Mouse (Mus musculus): Measurements from ENCODE around the gene Cdh26. TPM values are rescaled to one million over a fixed set of nuclear protein-coding genes. Genes with fewer than 3 reads are reported as not detected.

Cdh26 gene
- total and polyA plus RNA-seq, 3 experiments = not detected

DNA sequence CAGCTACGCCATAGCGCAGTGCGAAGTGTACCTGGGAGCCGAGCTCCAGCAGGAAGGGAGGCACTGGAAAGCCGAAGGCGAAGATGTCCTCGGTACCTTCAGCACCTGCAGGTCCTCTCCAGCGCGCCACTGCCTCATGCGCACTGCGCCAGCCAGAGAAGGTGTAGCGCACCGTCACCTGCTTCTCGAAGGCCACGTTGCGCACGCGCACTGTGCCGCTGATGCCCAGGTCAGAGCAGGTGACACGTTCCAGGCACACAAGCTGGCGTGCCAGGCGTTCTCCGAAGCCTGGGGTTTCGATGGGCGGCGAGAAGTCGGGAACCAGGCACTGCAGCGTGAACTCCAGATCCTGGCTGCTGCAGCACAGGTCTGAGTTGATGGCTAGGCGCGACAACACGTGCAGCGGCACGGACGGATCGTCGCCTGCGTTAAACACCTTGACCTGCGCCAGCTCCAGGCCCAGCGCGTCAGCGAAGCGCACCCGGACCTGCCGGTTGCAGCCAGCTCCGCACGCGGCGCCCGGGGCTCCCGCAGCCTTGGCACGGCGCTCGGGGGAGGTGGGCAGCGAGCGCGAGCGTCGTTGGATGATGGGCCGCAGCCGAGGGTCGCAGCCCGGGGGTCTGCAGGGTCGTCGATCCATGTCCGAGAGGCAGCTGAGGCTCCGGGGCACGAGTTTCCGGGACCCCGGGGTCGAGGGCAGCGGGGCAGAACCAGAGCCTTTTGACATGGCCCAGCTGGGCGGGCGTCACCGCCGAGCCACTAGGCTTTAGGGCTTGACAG is 16.7 kb upstream of the Cdh26 start:
- Histone ChIP-seq H3K4me1 (ENCODE audit: insufficient read depth, low read depth, low read length) (no peaks in the 10 kb centered on the region), H3K36me3 (replicated peaks) (no peaks in the 10 kb centered on the region), H3K27me3 (ENCODE audit: insufficient read depth, low read length) (no peaks in the 10 kb centered on the region; the same call in 1 of the 2 replicates), H3K9me3 (replicated peaks) (peaks cover 76% of the 10 kb centered on the region), H3K4me3 (ENCODE audit: low read depth, low read length) (peak overlapping the region; percentile 39; the same call in 1 of the 2 replicates)
- ATAC-seq (ENCODE audit: extremely low read depth, insufficient number of reproducible peaks, low FRiP score, poor library complexity, severe bottlenecking) (no peak), DNase-seq (ENCODE audit: low spot score) (no peak)
- TF ChIP-seq GATA1 (IDR thresholded peaks at IDR 0.05; ENCODE audit: borderline replicate concordance, low read length) = no peak
- no peak for TF ChIP-seq POLR2AphosphoS5 (IDR thresholded peaks at IDR 0.05; ENCODE audit: insufficient replicate concordance, low read depth, low read length)
- no peak for TF ChIP-seq GATA2 (IDR thresholded peaks at IDR 0.05; ENCODE audit: borderline replicate concordance, low read depth, low read length)
- TF ChIP-seq CTCF (IDR thresholded peaks at IDR 0.05; ENCODE audit: low read depth, low read length) = no peak
- TF ChIP-seq TAL1 (conservative IDR thresholded peaks at IDR 0.05; ENCODE audit: low read depth, low read length) = no peak

DNA sequence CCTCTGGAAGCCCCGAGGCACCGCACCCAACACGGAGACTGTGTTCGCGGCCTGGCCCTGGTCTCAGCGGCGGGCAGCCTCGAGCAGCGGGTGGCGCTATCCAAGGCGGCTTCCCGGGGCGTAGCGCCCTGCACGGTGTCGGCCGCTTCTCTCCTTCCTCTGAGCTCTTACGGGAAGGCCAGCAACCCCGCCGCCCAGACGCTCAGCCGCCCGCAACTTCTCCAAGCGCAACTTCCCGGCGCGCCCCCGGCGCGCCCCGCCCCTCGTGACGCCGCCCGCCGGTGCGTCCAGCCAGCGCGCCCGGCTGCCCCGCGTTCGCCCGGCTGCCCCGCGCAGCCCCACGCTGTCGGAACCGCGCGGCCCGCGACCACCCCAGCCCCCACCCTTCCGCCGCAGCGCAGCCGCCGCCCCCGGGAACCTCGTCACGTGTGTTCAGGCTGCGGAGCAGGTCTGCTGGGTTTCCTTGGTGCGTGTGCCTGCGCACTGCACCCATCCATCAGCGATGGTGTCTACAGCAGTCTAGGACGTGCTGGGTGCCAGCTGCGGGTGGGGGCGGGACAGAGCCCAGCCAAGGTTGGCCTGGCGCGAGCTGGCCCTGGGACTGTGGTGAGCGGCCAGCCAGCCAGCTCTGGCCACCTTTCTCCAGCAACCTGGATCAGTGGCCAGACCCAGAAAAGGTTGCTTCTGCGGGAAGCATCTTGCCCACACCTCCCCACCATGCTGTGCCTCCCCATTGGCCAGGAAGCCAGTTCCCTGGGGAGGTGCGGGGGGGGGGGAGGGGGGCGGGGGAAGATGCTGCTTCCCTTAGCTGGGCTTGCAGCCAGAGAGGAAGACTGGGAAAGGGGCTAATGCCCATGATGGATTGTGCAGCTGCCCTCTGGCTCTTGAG is 15.8 kb upstream of the Cdh26 start, which contains the start of the genes Ppp1r3d and Fam217b:
Gene Ppp1r3d, minus strand, starts transcription at position 212 of the 889 bp plus-strand sequence.
Gene Fam217b, plus strand, starts transcription at position 264 of the 889 bp plus-strand sequence.
- no peak for ATAC-seq (ENCODE audit: extremely low read depth, insufficient number of reproducible peaks, low FRiP score, poor library complexity, severe bottlenecking)
- Histone ChIP-seq H3K36me3 (replicated peaks) (no peaks in the 10 kb centered on the region), H3K9me3 (replicated peaks) (peaks cover 82% of the 10 kb centered on the region), H3K4me3 (ENCODE audit: low read depth, low read length) (peak within 1 kb of the TSS; percentile 39; the same call in 1 of the 2 replicates), H3K27me3 (ENCODE audit: insufficient read depth, low read length) (no peaks in the 10 kb centered on the region; the same call in 1 of the 2 replicates), H3K4me1 (ENCODE audit: insufficient read depth, low read depth, low read length) (no peaks in the 10 kb centered on the region)
- TF ChIP-seq TAL1 (conservative IDR thresholded peaks at IDR 0.05; ENCODE audit: low read depth, low read length) = no peak
- no peak for TF ChIP-seq GATA2 (IDR thresholded peaks at IDR 0.05; ENCODE audit: borderline replicate concordance, low read depth, low read length)
- TF ChIP-seq GATA1 (IDR thresholded peaks at IDR 0.05; ENCODE audit: borderline replicate concordance, low read length) = no peak
- TF ChIP-seq CTCF (IDR thresholded peaks at IDR 0.05; ENCODE audit: low read depth, low read length) = no peak
- TF ChIP-seq POLR2AphosphoS5 (IDR thresholded peaks at IDR 0.05; ENCODE audit: insufficient replicate concordance, low read depth, low read length) = no peak
- no peak for DNase-seq (ENCODE audit: low spot score)

DNA sequence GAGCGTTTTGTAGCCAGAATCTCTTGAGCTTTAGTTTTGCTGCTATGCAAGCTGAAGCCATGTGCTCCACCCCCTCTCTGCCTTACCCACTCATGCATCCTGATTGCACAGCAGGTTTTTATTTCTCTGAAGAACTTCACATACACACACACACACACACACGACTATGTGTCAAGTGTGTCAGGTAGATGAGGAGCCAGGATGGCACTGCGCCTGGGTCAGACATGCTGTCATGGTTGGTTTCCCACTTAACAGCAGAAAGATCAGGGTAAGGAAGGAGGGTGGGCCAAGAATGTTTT is 15.2 kb upstream of the Cdh26 start:
- ATAC-seq (ENCODE audit: extremely low read depth, insufficient number of reproducible peaks, low FRiP score, poor library complexity, severe bottlenecking) (no peak), DNase-seq (ENCODE audit: low spot score) (no peak)
- TF ChIP-seq GATA1 (IDR thresholded peaks at IDR 0.05; ENCODE audit: borderline replicate concordance, low read length) = no peak
- no peak for TF ChIP-seq POLR2AphosphoS5 (IDR thresholded peaks at IDR 0.05; ENCODE audit: insufficient replicate concordance, low read depth, low read length)
- no peak for TF ChIP-seq TAL1 (conservative IDR thresholded peaks at IDR 0.05; ENCODE audit: low read depth, low read length)
- TF ChIP-seq CTCF (IDR thresholded peaks at IDR 0.05; ENCODE audit: low read depth, low read length) = no peak
- TF ChIP-seq GATA2 (IDR thresholded peaks at IDR 0.05; ENCODE audit: borderline replicate concordance, low read depth, low read length) = no peak
- H3K36me3 ChIP-seq (replicated peaks) = no peaks in the 10 kb centered on the region
- H3K4me1 ChIP-seq (ENCODE audit: insufficient read depth, low read depth, low read length) = no peaks in the 10 kb centered on the region
- H3K4me3 ChIP-seq (ENCODE audit: low read depth, low read length) = no peak overlapping the region
- peaks cover 81% of the 10 kb centered on the region for H3K9me3 ChIP-seq (replicated peaks)
- no peaks in the 10 kb centered on the region; the same call in 1 of the 2 replicates for H3K27me3 ChIP-seq (ENCODE audit: insufficient read depth, low read length)

DNA sequence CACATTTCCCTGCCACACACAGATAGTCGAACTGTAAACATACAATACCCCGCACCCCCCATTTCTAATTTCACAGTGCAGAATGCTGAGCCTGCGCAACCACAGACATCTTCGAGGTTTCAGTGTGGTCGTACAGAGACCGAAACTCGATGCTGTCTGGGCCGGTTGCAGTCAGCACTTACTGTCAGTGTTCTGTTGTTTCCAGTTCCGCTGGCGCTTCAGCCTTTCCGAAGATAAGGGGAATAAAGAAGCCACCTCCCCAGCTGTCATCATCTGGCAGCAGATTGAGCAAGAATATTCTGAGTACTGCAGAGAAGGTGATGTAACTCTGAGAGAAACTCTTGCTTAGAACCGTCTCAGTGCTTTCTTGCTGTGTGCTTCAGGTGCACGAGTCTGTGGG is 13.9 kb upstream of the Cdh26 start:
- Histone ChIP-seq H3K36me3 (replicated peaks) (no peaks in the 10 kb centered on the region), H3K4me1 (ENCODE audit: insufficient read depth, low read depth, low read length) (no peaks in the 10 kb centered on the region), H3K27me3 (ENCODE audit: insufficient read depth, low read length) (no peaks in the 10 kb centered on the region; the same call in 1 of the 2 replicates), H3K9me3 (replicated peaks) (peaks cover 84% of the 10 kb centered on the region), H3K4me3 (ENCODE audit: low read depth, low read length) (no peak overlapping the region)
- DNase-seq (ENCODE audit: low spot score) (no peak), ATAC-seq (ENCODE audit: extremely low read depth, insufficient number of reproducible peaks, low FRiP score, poor library complexity, severe bottlenecking) (no peak)
- no peak for TF ChIP-seq GATA2 (IDR thresholded peaks at IDR 0.05; ENCODE audit: borderline replicate concordance, low read depth, low read length)
- no peak for TF ChIP-seq CTCF (IDR thresholded peaks at IDR 0.05; ENCODE audit: low read depth, low read length)
- no peak for TF ChIP-seq TAL1 (conservative IDR thresholded peaks at IDR 0.05; ENCODE audit: low read depth, low read length)
- no peak for TF ChIP-seq GATA1 (IDR thresholded peaks at IDR 0.05; ENCODE audit: borderline replicate concordance, low read length)
- no peak for TF ChIP-seq POLR2AphosphoS5 (IDR thresholded peaks at IDR 0.05; ENCODE audit: insufficient replicate concordance, low read depth, low read length)

DNA sequence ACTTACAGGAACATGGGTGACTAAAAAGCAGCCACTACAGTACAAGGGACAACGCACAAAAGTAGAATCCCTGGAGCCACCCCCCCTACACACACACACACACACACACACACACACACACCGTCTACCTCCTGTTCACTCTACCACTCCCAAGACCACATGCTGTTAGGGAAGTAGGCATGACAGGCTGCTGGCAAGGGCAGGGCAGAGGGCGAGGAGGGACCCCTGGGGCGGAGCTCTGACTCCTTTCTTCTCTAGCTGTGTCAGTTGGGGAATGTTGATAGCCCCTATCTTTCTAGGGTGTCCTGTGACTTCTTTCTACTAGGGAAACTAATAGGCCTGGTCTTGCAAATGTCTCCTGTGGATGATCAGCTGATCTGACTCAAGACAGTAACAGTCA is 13.4 kb upstream of the Cdh26 start:
- ATAC-seq (ENCODE audit: extremely low read depth, insufficient number of reproducible peaks, low FRiP score, poor library complexity, severe bottlenecking) (no peak), DNase-seq (ENCODE audit: low spot score) (no peak)
- Histone ChIP-seq H3K4me1 (ENCODE audit: insufficient read depth, low read depth, low read length) (no peaks in the 10 kb centered on the region), H3K9me3 (replicated peaks) (peaks cover 81% of the 10 kb centered on the region), H3K27me3 (ENCODE audit: insufficient read depth, low read length) (no peaks in the 10 kb centered on the region; the same call in 1 of the 2 replicates), H3K36me3 (replicated peaks) (no peaks in the 10 kb centered on the region), H3K4me3 (ENCODE audit: low read depth, low read length) (no peak overlapping the region)
- no peak for TF ChIP-seq POLR2AphosphoS5 (IDR thresholded peaks at IDR 0.05; ENCODE audit: insufficient replicate concordance, low read depth, low read length)
- no peak for TF ChIP-seq TAL1 (conservative IDR thresholded peaks at IDR 0.05; ENCODE audit: low read depth, low read length)
- no peak for TF ChIP-seq GATA1 (IDR thresholded peaks at IDR 0.05; ENCODE audit: borderline replicate concordance, low read length)
- TF ChIP-seq GATA2 (IDR thresholded peaks at IDR 0.05; ENCODE audit: borderline replicate concordance, low read depth, low read length) = no peak
- no peak for TF ChIP-seq CTCF (IDR thresholded peaks at IDR 0.05; ENCODE audit: low read depth, low read length)

DNA sequence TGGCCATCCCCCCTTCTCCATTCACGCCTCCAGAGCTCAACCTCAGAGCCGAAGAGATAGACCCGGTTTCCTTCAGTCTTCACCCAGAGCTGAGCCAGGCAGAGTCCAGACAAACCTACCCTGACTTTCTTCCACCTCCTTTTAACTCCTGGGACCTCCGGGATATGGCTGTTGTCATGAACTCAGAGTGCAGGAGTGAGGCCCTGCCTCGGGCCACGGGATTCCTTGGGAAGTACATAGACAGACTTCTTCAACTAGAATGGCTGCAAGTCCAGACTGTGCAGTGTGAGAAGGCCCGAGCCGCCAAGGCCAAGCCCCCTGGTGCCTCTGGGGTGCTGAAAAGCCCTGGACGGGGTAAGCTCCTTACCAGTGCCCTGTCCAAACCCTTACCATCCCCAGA is 9.8 kb upstream of the Cdh26 start:
- H3K9me3 ChIP-seq (replicated peaks) = peaks cover 73% of the 10 kb centered on the region
- TF ChIP-seq GATA1 (IDR thresholded peaks at IDR 0.05; ENCODE audit: borderline replicate concordance, low read length) = no peak
- TF ChIP-seq CTCF (IDR thresholded peaks at IDR 0.05; ENCODE audit: low read depth, low read length) = no peak
- TF ChIP-seq TAL1 (conservative IDR thresholded peaks at IDR 0.05; ENCODE audit: low read depth, low read length) = no peak
- no peak for TF ChIP-seq GATA2 (IDR thresholded peaks at IDR 0.05; ENCODE audit: borderline replicate concordance, low read depth, low read length)
- no peak for TF ChIP-seq POLR2AphosphoS5 (IDR thresholded peaks at IDR 0.05; ENCODE audit: insufficient replicate concordance, low read depth, low read length)
- no peaks in the 10 kb centered on the region for H3K27me3 ChIP-seq (ENCODE audit: insufficient read depth, low read length)
- no peaks in the 10 kb centered on the region for H3K4me1 ChIP-seq (ENCODE audit: insufficient read depth, low read depth, low read length)
- no peaks in the 10 kb centered on the region for H3K36me3 ChIP-seq (replicated peaks)
- DNase-seq (ENCODE audit: low spot score) (no peak), ATAC-seq (ENCODE audit: extremely low read depth, insufficient number of reproducible peaks, low FRiP score, poor library complexity, severe bottlenecking) (no peak)
- H3K4me3 ChIP-seq (ENCODE audit: low read depth, low read length) = no peak overlapping the region

All from G1E (cell line).